Mouse (Mus musculus) urinary bladder, adult 2 months (tissue): Measurements from ENCODE around the gene Rab11b. TPM values are rescaled to one million over a fixed set of nuclear protein-coding genes. Genes with fewer than 3 reads are reported as not detected.
"Not testable (repeated sequence)": the region's sequence is repeated elsewhere in the genome, so short reads cannot be mapped to it uniquely, and the experiment has no call there.

Experiments used
- DNase-seq: peaks from one replicate; pipeline ENCODE4 v3.0.0; 2022; ENCODE audit warnings: low spot score
- polyA plus RNA-seq: library from polyadenylated mRNA; depleted of rRNA; stranded (reverse); fragments of >200 nt; gene quantifications from 2 replicates; pipeline ENCODE4 v1.2.3, GENCODE M21; 2012

Rab11b gene
- polyA plus RNA-seq, 1 experiment: 246 TPM

- DNase-seq: no peak
Measured at GRCm38 (mm10) chr17:33771617-33772016, 11.3 kb upstream of the Rab11b start.

GRCm38 (mm10) chr17:33766389-33766788 lies 6.1 kb upstream of the Rab11b start:
- DNase-seq: no peak

- peak; percentile 88 for DNase-seq
Measured at GRCm38 (mm10) chr17:33759767-33760254, 519 bp downstream of the Rab11b start.

- DNase-seq: no peak
Measured at GRCm38 (mm10) chr17:33757231-33757630, 3.1 kb downstream of the Rab11b start.

DNA sequence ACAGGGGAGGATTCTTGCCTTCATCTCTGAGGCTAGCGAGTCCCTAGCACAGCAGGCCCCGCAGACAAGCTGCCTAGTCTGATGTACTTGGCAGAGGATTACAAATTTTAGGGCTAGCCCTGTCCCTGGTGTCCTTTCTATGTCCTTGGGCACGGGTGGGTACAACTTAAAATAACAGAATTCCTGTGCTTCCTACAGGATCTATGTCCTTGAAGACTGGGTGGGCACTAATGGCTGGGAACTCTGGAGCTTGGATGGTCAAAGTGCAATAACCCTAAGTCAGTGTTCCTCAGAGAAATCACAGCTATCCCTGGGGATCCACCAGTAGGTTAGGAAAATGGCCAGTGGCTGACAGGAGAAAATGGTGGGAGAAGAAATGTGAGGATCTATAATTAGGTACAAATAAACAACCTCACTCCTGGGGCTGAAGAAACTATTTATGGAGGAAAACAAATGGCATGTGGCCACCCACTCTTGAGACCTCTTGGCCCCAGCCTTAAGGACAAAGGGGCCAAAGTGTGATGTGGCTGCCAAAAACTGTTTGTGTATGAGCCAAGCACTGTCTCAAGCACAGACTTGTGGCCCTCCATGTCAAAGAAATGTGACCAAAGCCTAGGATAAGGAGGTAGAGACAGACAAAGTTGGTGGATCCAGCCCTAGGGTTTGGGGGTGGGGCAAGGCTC lies 4.1 kb downstream of the Rab11b start:
- no peak for DNase-seq

- no peak for DNase-seq
Measured at GRCm38 (mm10) chr17:33755418-33756107, 4.8 kb downstream of the Rab11b start.

GRCm38 (mm10) chr17:33754656-33755055 lies 5.7 kb downstream of the Rab11b start:
- no peak for DNase-seq

GRCm38 (mm10) chr17:33752297-33752696 lies 8.0 kb downstream of the Rab11b start:
- DNase-seq: no peak

DNA sequence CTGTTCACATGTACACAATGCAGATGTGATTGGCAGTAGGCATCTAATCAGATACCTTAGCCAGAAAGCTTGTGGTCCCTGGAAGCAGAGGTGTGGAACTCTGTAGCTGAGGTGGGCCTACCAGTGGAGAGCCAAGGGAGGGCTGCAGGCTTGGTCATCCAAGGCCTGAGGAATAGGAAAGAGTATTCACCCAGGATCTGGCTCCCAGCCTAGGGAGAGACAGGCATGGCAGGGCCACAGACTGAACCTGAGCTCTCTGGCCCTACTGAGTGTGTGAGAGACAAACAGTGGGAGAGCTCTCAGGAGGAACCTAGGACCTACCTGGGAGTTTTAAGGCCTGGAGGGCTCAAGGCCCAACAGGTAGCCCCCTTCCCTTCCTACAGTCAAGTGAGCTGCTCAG lies 9.1 kb downstream of the Rab11b start:
- DNase-seq: no peak

DNA sequence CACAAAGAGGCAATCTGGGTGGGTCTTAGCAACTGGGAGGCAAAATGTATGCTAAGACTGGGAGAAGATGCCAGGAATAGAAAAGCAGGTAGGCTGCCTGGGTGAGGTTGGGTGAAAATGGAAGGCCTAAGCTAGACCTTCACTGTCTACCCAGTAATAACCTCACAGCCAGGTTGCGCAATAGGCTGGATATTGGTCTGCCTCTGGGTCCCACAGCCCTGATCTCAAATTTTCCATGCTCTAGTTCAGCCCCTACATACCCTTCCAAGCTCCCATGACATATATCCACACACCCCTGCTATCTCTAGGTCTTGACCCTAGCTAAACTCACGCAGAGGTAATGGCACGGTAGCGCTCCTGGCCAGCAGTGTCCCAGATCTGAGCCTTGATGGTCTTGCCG lies 10.9 kb downstream of the Rab11b start:
- DNase-seq: no peak

DNA sequence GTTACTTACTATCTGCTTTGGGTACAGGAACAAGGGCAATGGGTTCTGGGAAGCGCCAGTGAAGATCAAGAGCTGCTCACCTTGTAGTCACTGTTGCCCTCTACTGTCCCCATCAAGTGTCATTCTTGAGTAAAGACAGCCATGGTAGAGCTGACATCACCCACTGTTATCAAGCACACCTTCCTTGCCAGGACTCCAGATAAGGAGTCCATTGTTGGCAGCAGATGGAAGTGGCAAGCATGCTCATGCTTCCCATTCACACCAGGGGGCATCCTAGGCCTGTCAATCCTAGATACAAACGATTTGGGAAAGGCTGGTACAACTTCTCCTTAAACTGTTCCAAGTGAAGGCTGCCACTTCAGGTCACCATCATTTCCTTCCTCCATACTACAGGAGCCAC lies 14.3 kb downstream of the Rab11b start:
- DNase-seq: no peak

- no peak for DNase-seq
Measured at GRCm38 (mm10) chr17:33744686-33745384, 15.5 kb downstream of the Rab11b start.

GRCm38 (mm10) chr17:33742420-33742819 lies 17.9 kb downstream of the Rab11b start:
- no peak for DNase-seq

DNA sequence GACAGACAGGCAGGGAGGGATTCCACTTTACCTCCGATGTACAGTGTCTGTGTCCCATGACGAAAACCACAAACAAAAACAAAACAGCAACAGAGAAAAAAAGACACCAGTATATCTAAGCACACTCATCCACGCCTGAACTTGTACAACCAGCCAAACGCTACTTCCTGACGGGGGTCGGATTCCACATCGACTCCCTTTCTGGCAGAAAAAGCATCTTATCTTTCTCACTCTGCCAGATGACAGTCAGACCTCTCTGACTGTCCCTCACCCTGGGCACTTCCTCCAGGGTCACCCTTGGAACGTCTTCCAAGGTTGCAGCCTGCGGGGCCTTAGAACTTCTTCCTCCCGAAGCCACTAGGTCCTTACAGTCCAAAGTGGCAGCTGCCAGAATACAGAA lies 26.8 kb downstream of the Rab11b start:
- DNase-seq: not testable (repeated sequence)

GRCm38 (mm10) chr17:33732556-33733083 lies 27.7 kb downstream of the Rab11b start:
- not testable (repeated sequence) for DNase-seq

- no peak for DNase-seq
Measured at GRCm38 (mm10) chr17:33729215-33729614, 31.1 kb downstream of the Rab11b start.

DNA sequence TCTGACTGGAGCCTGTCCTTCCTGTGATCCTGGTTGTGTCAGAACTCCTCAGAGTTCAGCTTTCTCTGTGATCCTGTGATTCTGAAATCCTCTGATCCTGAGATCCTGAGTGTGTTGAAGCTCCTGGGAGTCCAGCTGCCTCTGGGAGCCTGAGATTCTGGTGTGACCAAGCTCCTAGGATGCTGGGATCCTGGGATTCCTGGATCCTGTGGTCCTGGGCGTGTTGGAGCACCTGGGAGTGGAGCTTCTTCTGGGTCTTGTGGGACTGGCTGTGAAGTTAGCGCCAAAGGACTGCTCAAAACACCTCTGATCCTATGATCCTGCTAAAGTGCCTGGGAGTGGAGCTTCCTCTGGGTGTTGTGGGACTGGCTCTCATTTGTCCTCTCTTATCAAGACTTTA lies 31.9 kb downstream of the Rab11b start:
- no peak for DNase-seq

- DNase-seq: peak; percentile 2
Measured at GRCm38 (mm10) chr17:33719736-33720378, 40.5 kb downstream of the Rab11b start.

GRCm38 (mm10) chr17:33718944-33719725 lies 41.2 kb downstream of the Rab11b start:
- no peak for DNase-seq

GRCm38 (mm10) chr17:33718384-33718881 lies 41.9 kb downstream of the Rab11b start, which contains the start of gene March2:
Gene March2 (minus strand): TSS chr17:33718670.
- DNase-seq: peak; percentile 87

DNA sequence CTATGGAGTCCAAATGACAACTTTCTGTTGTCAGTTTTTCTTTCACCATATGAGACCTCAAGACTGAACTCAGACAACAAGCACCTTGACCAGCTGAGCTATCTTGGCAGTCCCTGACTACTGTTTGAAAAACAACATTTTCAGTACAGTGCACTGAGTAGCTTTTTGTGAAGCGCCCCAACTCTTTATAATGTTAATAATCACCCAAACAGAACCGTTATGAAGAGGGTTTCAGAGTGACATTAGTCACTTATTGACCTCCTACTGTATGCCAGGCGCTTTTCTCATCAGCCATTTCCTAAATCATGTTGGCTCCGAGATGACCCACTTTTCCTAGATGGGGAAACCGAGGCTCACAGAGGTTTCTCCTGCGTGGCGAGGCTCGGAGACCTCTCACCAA lies 42.3 kb downstream of the Rab11b start:
- DNase-seq: no peak
